Mouse (Mus musculus): ENCODE results near the gene Slc43a1. TPM values are rescaled to one million over a fixed set of nuclear protein-coding genes. Genes with fewer than 3 reads are reported as not detected.

Slc43a1 gene
- polyA plus RNA-seq, 1 experiment, result 4.4 TPM

DNA sequence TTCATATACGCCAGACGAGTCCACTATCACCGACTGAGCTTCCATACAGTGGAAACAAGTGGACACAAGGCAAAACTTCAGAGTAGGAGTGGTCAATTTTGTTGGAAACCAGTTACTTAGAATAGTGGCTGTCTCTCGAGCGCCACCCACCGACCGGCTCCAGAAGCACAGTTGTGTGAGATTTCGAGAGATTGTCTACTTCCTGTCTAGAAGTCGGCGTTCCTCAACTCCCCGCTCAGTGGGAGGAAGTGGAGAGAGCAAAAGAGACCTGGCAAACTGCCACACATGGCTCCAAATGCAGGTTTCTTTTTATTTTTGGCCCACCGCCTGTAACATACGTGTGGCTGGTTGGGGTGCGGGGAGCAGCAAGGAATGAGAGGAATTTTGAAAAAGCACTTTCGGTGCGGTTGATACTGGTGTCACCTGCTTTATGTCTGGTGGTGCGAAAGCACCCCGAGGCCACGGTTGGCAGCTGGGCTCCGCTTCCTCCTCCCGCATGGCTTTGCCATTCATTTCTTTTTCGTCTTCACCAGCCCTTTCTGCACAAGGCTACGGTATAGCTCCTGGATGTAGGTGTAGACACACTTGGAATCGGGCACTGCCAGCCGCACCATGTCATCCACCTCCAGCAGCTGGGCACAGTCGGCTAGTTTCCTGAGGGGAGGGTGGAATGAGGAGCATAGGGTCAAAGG, 27.6 kb upstream of the Slc43a1 start:
- Histone ChIP-seq H3K4me1 (ENCODE audit: control insufficient read depth, insufficient read depth, insufficient read length, low read length) (peaks cover 13% of the 10 kb centered on the region), H3K36me3 (ENCODE audit: control insufficient read depth, insufficient read depth, low read length) (peaks cover 16% of the 10 kb centered on the region), H3K27me3 (ENCODE audit: control insufficient read depth, insufficient read depth, low read length) (no peaks in the 10 kb centered on the region), H3K27ac (ENCODE audit: insufficient read depth, low read depth, low read length) (peak overlapping the region; percentile 83), H3K4me3 (ENCODE audit: low read depth, low read length) (peak overlapping the region; percentile 61)
- peak; percentile 88; the same call in 1 of the 2 replicates for TF ChIP-seq CTCF (IDR thresholded peaks at IDR 0.05; ENCODE audit: extremely low read depth, insufficient read length, insufficient replicate concordance, low read depth, low read length)
- no peak; the same call in 1 of the 2 replicates for TF ChIP-seq POLR2A (IDR thresholded peaks at IDR 0.05; ENCODE audit: low read depth, low read length)
- 16% methylated on average over 26 of the region's 26 CpGs for WGBS

- peaks cover 13% of the 10 kb centered on the region for H3K4me1 ChIP-seq (ENCODE audit: control insufficient read depth, insufficient read depth, insufficient read length, low read length)
- WGBS, result 34% methylated on average over 7 of the region's 7 CpGs
- H3K36me3 ChIP-seq (ENCODE audit: control insufficient read depth, insufficient read depth, low read length), result peaks cover 10% of the 10 kb centered on the region; the same call in 1 of the 2 replicates
- no peaks in the 10 kb centered on the region for H3K27me3 ChIP-seq (ENCODE audit: control insufficient read depth, insufficient read depth, low read length)
- H3K27ac ChIP-seq (ENCODE audit: insufficient read depth, low read depth, low read length), result peak overlapping the region; percentile 48
- TF ChIP-seq CTCF (IDR thresholded peaks at IDR 0.05; ENCODE audit: extremely low read depth, insufficient read length, insufficient replicate concordance, low read depth, low read length) (no peak), POLR2A (IDR thresholded peaks at IDR 0.05; ENCODE audit: low read depth, low read length) (no peak)
- H3K4me3 ChIP-seq (ENCODE audit: low read depth, low read length), result no peak overlapping the region
Observed at GRCm38 (mm10) chr2:84811880-84812279, 26.8 kb upstream of the Slc43a1 start.

DNA sequence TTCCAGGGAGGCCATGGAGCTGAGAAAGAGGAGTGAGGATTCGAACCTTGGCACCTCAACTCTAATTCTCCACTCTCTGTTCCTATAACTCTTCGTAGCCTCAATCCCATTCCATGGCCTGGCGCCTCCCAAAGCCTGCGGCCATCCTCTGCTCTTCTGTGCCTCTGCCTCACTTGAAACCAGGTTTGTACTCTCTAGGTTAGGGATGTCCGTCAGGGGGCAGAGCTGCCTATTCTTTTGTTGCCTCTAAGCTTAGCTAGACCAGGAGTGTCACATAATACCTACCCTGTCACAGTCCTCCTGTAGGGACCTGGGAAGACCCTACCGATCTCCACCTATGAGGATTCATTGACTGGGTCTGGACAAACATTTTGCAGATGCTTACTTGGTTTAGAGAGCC, 26.0 kb upstream of the Slc43a1 start:
- no peak for TF ChIP-seq POLR2A (IDR thresholded peaks at IDR 0.05; ENCODE audit: low read depth, low read length)
- no peak for TF ChIP-seq CTCF (IDR thresholded peaks at IDR 0.05; ENCODE audit: extremely low read depth, insufficient read length, insufficient replicate concordance, low read depth, low read length)
- peaks cover 13% of the 10 kb centered on the region for H3K4me1 ChIP-seq (ENCODE audit: control insufficient read depth, insufficient read depth, insufficient read length, low read length)
- peaks cover 8% of the 10 kb centered on the region; the same call in 1 of the 2 replicates for H3K36me3 ChIP-seq (ENCODE audit: control insufficient read depth, insufficient read depth, low read length)
- no peak overlapping the region for H3K4me3 ChIP-seq (ENCODE audit: low read depth, low read length)
- 93% methylated on average over 6 of the region's 6 CpGs for WGBS
- H3K27ac ChIP-seq (ENCODE audit: insufficient read depth, low read depth, low read length), result no peak overlapping the region
- no peaks in the 10 kb centered on the region for H3K27me3 ChIP-seq (ENCODE audit: control insufficient read depth, insufficient read depth, low read length)

- Histone ChIP-seq H3K27ac (ENCODE audit: insufficient read depth, low read depth, low read length) (no peak overlapping the region), H3K27me3 (ENCODE audit: control insufficient read depth, insufficient read depth, low read length) (0 out of 2 replicates have a peak, but pooled peaks cover 5% of the 10 kb centered on the region), H3K4me3 (ENCODE audit: low read depth, low read length) (no peak overlapping the region), H3K36me3 (ENCODE audit: control insufficient read depth, insufficient read depth, low read length) (no peaks in the 10 kb centered on the region), H3K4me1 (ENCODE audit: control insufficient read depth, insufficient read depth, insufficient read length, low read length) (peaks cover 4% of the 10 kb centered on the region; the same call in 1 of the 2 replicates)
- 71% methylated on average over 3 of the region's 3 CpGs for WGBS
- TF ChIP-seq POLR2A (IDR thresholded peaks at IDR 0.05; ENCODE audit: low read depth, low read length), result no peak
- no peak for TF ChIP-seq CTCF (IDR thresholded peaks at IDR 0.05; ENCODE audit: extremely low read depth, insufficient read length, insufficient replicate concordance, low read depth, low read length)
Observed at GRCm38 (mm10) chr2:84819861-84820260, 18.8 kb upstream of the Slc43a1 start.

DNA sequence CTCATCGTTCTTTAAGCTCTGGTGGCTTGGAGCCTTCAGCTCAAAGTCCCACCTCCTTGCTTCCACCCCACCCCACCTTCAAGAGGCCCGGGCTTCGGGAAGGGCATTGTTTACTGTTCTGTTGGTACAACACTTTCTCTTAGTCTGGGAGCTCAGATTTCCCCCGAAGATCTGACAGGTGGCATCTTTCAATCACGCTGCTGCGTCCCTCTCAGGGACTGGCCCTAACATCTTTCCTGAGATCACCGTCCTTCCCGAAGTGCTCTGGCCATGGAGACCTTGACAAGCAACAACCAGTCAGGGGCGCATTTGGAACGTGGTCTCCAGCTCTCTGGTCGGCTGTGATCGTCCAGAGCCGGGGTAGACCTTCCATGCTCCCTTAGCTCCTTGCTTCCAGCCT, 16.1 kb upstream of the Slc43a1 start, which contains the start of gene Smtnl1:
Gene Smtnl1 (minus strand): TSS at position 101 of the 400 bp plus-strand sequence.
- 33% methylated on average over 13 of the region's 13 CpGs for WGBS
- Histone ChIP-seq H3K4me1 (ENCODE audit: control insufficient read depth, insufficient read depth, insufficient read length, low read length) (peaks cover 6% of the 10 kb centered on the region; the same call in 1 of the 2 replicates), H3K4me3 (ENCODE audit: low read depth, low read length) (no peak within 1 kb of the TSS), H3K27ac (ENCODE audit: insufficient read depth, low read depth, low read length) (no peak within 1 kb of the TSS), H3K36me3 (ENCODE audit: control insufficient read depth, insufficient read depth, low read length) (no peaks in the 10 kb centered on the region), H3K27me3 (ENCODE audit: control insufficient read depth, insufficient read depth, low read length) (0 out of 2 replicates have a peak, but pooled peaks cover 5% of the 10 kb centered on the region)
- TF ChIP-seq POLR2A (IDR thresholded peaks at IDR 0.05; ENCODE audit: low read depth, low read length), result no peak
- no peak for TF ChIP-seq CTCF (IDR thresholded peaks at IDR 0.05; ENCODE audit: extremely low read depth, insufficient read length, insufficient replicate concordance, low read depth, low read length)

GRCm38 (mm10) chr2:84823237-84823636, 15.4 kb upstream of the Slc43a1 start:
- H3K36me3 ChIP-seq (ENCODE audit: control insufficient read depth, insufficient read depth, low read length), result no peaks in the 10 kb centered on the region
- H3K4me3 ChIP-seq (ENCODE audit: low read depth, low read length), result no peak overlapping the region
- H3K27ac ChIP-seq (ENCODE audit: insufficient read depth, low read depth, low read length), result no peak overlapping the region
- TF ChIP-seq POLR2A (IDR thresholded peaks at IDR 0.05; ENCODE audit: low read depth, low read length) (no peak), CTCF (IDR thresholded peaks at IDR 0.05; ENCODE audit: extremely low read depth, insufficient read length, insufficient replicate concordance, low read depth, low read length) (no peak)
- peaks cover 9% of the 10 kb centered on the region for H3K4me1 ChIP-seq (ENCODE audit: control insufficient read depth, insufficient read depth, insufficient read length, low read length)
- 43% methylated on average over 2 of the region's 2 CpGs for WGBS
- H3K27me3 ChIP-seq (ENCODE audit: control insufficient read depth, insufficient read depth, low read length), result 0 out of 2 replicates have a peak, but pooled peaks cover 5% of the 10 kb centered on the region

DNA sequence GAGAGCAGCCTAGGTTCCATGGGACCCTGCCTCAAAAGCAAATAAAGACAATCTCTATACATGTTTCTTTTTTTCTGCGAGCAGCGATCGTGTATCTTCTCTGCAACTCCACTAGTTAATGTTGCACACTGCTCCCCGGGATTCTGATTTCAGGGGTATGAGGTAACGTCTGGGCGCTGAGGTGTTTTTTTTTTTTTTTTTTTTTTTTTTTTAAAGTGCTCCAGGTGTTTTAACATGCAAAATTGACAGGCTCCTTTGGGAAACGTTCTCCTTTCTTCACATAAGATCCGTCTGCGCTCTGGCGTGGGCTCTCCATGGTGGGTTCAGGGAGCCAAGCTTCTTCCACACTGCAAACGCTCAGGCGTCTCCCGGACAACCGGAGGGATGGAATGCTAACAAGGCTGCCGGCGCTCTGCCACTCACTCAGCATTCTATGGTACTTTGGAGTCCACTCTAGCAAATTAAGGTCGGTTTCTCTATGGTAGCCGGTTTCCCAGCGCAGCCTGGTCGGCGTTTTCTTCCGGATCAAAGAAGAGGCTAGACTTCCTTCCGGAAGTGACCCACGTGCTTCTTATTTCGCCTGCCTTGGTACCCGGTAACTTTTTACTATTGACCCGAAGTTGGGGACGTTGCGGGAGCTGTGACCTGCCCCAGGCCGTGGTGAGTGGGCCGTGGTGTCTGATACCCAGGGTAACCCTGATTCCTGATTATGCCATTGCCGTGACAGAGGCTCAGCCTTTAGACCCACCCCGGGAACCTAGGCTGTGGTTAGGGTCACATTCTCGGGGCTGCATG, 12.0 kb upstream of the Slc43a1 start, which contains the start of gene Timm10:
Gene Timm10 (plus strand): TSS at position 510 of the 795 bp plus-strand sequence.
- TF ChIP-seq CTCF (IDR thresholded peaks at IDR 0.05; ENCODE audit: extremely low read depth, insufficient read length, insufficient replicate concordance, low read depth, low read length), result no peak
- TF ChIP-seq POLR2A (IDR thresholded peaks at IDR 0.05; ENCODE audit: low read depth, low read length), result no peak
- H3K27ac ChIP-seq (ENCODE audit: insufficient read depth, low read depth, low read length), result peak within 1 kb of the TSS; percentile 75
- H3K36me3 ChIP-seq (ENCODE audit: control insufficient read depth, insufficient read depth, low read length), result peaks cover 6% of the 10 kb centered on the region; the same call in 1 of the 2 replicates
- H3K4me1 ChIP-seq (ENCODE audit: control insufficient read depth, insufficient read depth, insufficient read length, low read length), result peaks cover 9% of the 10 kb centered on the region
- WGBS, result under 1% methylated on average over 34 of the region's 34 CpGs
- H3K27me3 ChIP-seq (ENCODE audit: control insufficient read depth, insufficient read depth, low read length), result no peaks in the 10 kb centered on the region
- peak within 1 kb of the TSS; percentile 89 for H3K4me3 ChIP-seq (ENCODE audit: low read depth, low read length)
